Mouse (Mus musculus) v-Abl transformed pro-B cells (cell line): Measurements from ENCODE around the gene Gatd1.

Source experiments
- in situ Hi-C, 2 experiments: fragments of 400-800 bp; cut with MboI; formaldehyde crosslinking; loops; one replicate each; pipeline ENCODE4 v1.15.1; 2025; ENCODE audit not compliant: unreplicated experiment in 2 of 2

Gatd1 gene

GRCm38 (mm10) chr7:141363106-141363751, 50.7 kb downstream of the Gatd1 start:
- in situ Hi-C loops, result loop anchor here (5.0 to 10.0 kb wide), 5 partner anchors 96 to 518 kb away; partner anchors contain the start of genes Irf7 (in 2 of the 2), Odf3 (in 1 of the 2) and Scgb1c1 (in 1 of the 2)

GRCm38 (mm10) chr7:141361510-141361909, 52.4 kb downstream of the Gatd1 start:
- in situ Hi-C loops, result loop anchor here (5.0 to 10.0 kb wide), 5 partner anchors 94 to 517 kb away; partner anchors contain the start of genes Irf7 (in 2 of the 2), Odf3 (in 1 of the 2) and Scgb1c1 (in 1 of the 2)
